Mouse (Mus musculus) heart, embryonic 11.5 days (tissue): ENCODE measurements around the gene Mark2. TPM values are rescaled to one million over a fixed set of nuclear protein-coding genes. Genes with fewer than 3 reads are reported as not detected.

Experiments
- ATAC-seq: fragments of 200-750 bp; cut with Nextera tagmentation; replicated peaks from 2 replicates; pipeline ENCODE4 v1.8.0; 2017; ENCODE audit warnings: moderate library complexity; ENCODE audit not compliant: insufficient number of reproducible peaks, low FRiP score, low TSS enrichment
- H3K27ac ChIP-seq: fragments of 300-500 bp; sonication (generic); 2 replicates; pipeline ENCODE4 v1.5.1; 2014; ENCODE audit warnings: mild to moderate bottlenecking, low read depth, low read length
- H3K27me3 ChIP-seq: fragments of 300-500 bp; sonication (generic); 2 replicates; pipeline ENCODE4 v1.6.1; 2014; ENCODE audit warnings: mild to moderate bottlenecking, low read length, mixed read lengths; ENCODE audit not compliant: control insufficient read depth, insufficient read depth
- H3K36me3 ChIP-seq: fragments of 300-500 bp; sonication (generic); 2 replicates; pipeline ENCODE4 v1.6.1; 2014; ENCODE audit warnings: mild to moderate bottlenecking, low read length, moderate library complexity, mixed read lengths; ENCODE audit not compliant: control insufficient read depth, insufficient read depth
- H3K4me1 ChIP-seq: fragments of 300-500 bp; sonication (generic); 2 replicates; pipeline ENCODE4 v1.6.1; 2014; ENCODE audit warnings: low read length; ENCODE audit not compliant: control insufficient read depth, insufficient read depth
- H3K4me2 ChIP-seq: fragments of 300-500 bp; sonication (generic); 2 replicates; pipeline ENCODE4 v1.6.1; 2014; ENCODE audit warnings: mild to moderate bottlenecking, moderate library complexity
- H3K4me3 ChIP-seq: fragments of 300-500 bp; sonication (generic); 2 replicates; pipeline ENCODE4 v1.5.1; 2014; ENCODE audit warnings: low read depth, low read length
- H3K9ac ChIP-seq: fragments of 300-500 bp; sonication (generic); 2 replicates; pipeline ENCODE4 v1.6.1; 2014; ENCODE audit warnings: mild to moderate bottlenecking, low read depth, low read length, moderate library complexity
- H3K9me3 ChIP-seq: fragments of 300-500 bp; sonication (generic); replicated peaks from 2 replicates; pipeline ENCODE4 v1.6.1; 2016; ENCODE audit warnings: low read length; ENCODE audit not compliant: control insufficient read depth
- WGBS: fragments of 180-500 bp; shearing (Covaris S2); extraction: QIAGEN DNeasy Blood & Tissue Kit; methylation state at CpG from one replicate; pipeline ENCODE4 v1.1.7; 2014; ENCODE audit not compliant: insufficient replicate concordance; 5-methylcytosine and 5-hydroxymethylcytosine counted together
- polyA plus RNA-seq: library from polyadenylated mRNA; unstranded; fragments of >200 nt; fragmentation: Nextera tagmentation; extraction: Ambion mirVana; gene quantifications from 2 replicates; pipeline ENCODE4 v1.2.1, GENCODE M21; 2014

Gene Mark2
- polyA plus RNA-seq, 1 experiment from 2014 or later, result 34.5 TPM

DNA sequence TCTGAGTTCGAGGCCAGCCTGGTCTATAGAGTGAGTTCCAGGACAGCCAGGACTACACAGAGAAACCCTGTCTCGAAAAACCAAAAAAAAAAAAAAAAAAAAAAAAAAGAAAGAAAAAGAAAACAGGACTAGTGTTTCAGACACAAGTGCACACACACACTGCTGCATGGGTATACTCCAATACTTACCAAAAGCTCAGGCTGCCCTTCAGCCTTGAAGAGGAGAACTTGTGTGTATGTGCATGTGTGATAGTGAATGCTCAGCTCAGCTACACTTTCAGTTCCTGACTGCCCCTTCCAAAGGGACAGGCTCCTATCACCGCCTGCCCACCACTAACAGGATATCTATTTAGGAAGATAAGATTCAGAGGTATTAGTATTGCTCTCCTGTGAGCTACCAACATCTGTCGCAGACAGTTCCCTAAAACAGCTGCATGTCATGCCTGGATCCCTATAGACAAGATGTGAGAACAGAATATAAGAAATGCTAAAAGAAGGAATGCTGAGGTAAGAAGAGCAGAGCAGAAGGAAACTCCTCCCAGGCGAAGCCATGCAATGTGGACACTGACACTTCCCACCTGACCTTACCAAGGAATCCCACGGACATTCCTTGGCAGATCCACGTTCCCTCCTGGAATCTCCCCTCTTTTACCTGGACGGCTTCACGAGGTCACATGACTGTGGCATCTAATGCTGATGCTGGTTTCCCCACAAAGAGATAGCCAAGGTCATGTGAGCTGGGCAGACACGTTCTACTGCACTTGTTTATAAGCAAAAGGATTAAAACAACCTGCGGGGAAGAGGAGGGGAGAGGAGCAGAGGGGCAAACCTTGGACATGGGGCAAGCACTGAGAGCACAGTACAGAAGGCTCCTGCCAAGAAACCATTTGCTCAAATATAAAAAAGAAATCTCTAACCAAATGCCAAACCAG is 36.0 kb downstream of the Mark2 start:
- H3K27me3 ChIP-seq, result no peaks in the 10 kb centered on the region
- no peak overlapping the region for H3K4me2 ChIP-seq
- no peaks in the 10 kb centered on the region for H3K9me3 ChIP-seq
- no peak overlapping the region for H3K4me3 ChIP-seq
- peaks cover 58% of the 10 kb centered on the region for H3K4me1 ChIP-seq
- no peak for ATAC-seq
- H3K36me3 ChIP-seq, result no peaks in the 10 kb centered on the region
- WGBS, result 49% methylated on average over 10 of the region's 11 CpGs
- no peak overlapping the region; the same call in 1 of the 2 replicates for H3K27ac ChIP-seq
- H3K9ac ChIP-seq, result 0 out of 2 replicates have a peak overlapping the region, but pooled peaks have one; percentile 18

DNA sequence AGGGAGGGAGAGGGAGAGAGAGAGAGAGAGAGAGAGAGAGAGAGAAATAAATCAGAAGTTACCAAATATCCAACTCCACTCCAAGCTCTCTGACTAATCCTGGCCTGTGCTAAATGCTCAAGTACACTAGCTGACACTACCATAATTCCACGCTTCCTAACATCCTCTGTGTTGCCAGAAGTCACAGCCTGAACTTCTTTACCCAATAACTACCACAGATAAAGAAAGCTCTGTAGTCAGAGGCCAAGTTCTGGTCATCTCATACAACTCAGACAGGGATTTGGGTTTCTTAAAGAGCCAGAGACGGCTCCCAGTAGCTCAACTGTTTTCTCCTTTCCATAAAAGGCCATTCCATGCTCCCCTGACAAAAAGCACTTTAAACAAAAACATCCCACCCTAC is 36.9 kb downstream of the Mark2 start:
- peaks cover 50% of the 10 kb centered on the region for H3K4me1 ChIP-seq
- ATAC-seq, result no peak
- no peaks in the 10 kb centered on the region for H3K27me3 ChIP-seq
- H3K36me3 ChIP-seq, result no peaks in the 10 kb centered on the region
- no peaks in the 10 kb centered on the region for H3K9me3 ChIP-seq
- H3K27ac ChIP-seq, result no peak overlapping the region
- H3K4me2 ChIP-seq, result no peak overlapping the region
- WGBS, result 68% methylated on average over 2 of the region's 2 CpGs
- H3K9ac ChIP-seq, result no peak overlapping the region
- H3K4me3 ChIP-seq, result no peak overlapping the region

DNA sequence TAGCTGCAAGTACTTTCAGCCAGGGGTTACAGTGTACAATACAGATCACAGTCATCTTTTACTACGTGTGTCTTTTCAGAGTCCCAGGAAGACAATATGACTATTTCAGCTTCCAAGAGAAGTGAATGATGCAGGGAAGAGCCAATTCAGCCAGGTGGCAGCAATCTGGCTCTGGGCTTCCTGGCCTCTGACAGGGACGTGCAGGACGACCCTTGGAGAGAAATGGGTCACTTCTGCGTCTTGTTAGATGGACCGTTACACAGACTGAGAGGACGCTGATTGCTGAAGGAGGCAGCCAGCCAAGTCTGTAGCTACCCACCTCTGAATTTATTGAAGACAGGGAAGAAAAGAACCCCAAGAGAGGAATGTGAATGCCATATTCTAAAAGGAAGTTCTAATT is 37.9 kb downstream of the Mark2 start:
- Histone ChIP-seq H3K36me3 (no peaks in the 10 kb centered on the region), H3K4me3 (no peak overlapping the region), H3K4me2 (no peak overlapping the region), H3K27ac (no peak overlapping the region), H3K27me3 (no peaks in the 10 kb centered on the region), H3K9me3 (no peaks in the 10 kb centered on the region), H3K4me1 (peaks cover 43% of the 10 kb centered on the region), H3K9ac (no peak overlapping the region)
- no peak for ATAC-seq
- 73% methylated on average over 6 of the region's 6 CpGs for WGBS

DNA sequence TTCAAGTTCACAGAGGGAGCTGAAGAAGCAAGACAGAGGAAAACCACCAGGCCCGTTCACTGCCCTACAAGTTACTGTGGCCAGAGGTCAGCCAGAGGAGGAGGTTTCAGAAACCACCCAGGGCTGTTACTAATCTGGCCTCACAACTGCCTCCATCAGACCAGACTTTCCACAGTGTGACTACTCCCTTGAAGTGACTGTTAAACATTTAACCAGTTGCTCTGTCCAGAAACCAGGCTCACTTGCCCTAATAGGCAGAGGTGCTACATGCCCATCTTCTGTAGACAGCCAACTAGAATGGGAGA is 39.2 kb downstream of the Mark2 start:
- no peak overlapping the region for H3K27ac ChIP-seq
- peaks cover 32% of the 10 kb centered on the region for H3K4me1 ChIP-seq
- WGBS, result 94% methylated on average over 1 of the region's 1 CpGs

DNA sequence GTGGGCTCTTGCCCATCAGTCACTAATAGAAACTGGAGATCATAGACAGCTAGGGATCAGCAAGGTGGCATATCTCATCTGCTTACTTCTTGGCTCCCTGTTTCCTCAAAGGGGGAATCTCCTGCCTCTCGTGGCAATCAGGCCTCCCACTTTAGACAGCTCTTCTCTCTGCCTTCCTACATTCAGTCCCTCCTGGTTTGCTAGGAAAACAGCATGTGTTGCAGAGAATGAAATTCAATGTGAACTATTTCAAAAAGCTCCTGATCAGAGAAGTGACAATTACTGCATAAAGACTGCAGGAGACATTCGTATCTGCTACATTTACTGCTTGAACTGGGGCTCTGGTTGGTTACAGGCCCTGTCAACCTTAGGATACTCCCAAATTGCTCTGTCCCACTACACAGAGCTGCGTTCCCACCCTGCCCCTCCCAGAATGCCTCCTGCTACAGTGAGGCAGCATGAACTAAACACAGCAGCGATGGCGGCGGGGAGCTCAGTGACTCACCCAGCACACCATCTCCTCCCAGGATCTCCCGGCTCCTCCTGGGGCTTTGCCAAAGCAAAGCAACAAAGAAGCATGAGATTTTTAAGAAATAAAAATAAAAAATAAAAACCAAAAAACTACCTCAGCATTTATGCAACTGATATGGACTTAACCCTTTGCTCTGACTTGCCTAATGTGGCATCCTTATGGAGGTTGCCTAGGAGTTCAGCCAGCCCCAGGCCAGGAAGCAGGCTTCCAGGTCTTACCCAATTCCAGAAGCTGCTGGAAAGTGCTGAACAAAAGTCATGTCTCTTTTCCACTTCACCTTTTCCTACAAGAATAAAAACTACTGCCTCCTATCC is 39.8 kb downstream of the Mark2 start:
- Histone ChIP-seq H3K27me3 (no peaks in the 10 kb centered on the region), H3K27ac (no peak overlapping the region), H3K4me2 (no peak overlapping the region), H3K36me3 (no peaks in the 10 kb centered on the region; the same call in 1 of the 2 replicates), H3K4me3 (no peak overlapping the region), H3K4me1 (peaks cover 26% of the 10 kb centered on the region), H3K9ac (0 out of 2 replicates have a peak overlapping the region, but pooled peaks have one; percentile 22), H3K9me3 (no peaks in the 10 kb centered on the region)
- no peak for ATAC-seq
- 68% methylated on average over 7 of the region's 7 CpGs for WGBS

More for the DNA sequence above, 39.2 kb downstream of the Mark2 start:
- no peak for ATAC-seq
- Histone ChIP-seq H3K4me2 (no peak overlapping the region), H3K27me3 (no peaks in the 10 kb centered on the region), H3K9me3 (no peaks in the 10 kb centered on the region), H3K36me3 (no peaks in the 10 kb centered on the region; the same call in 1 of the 2 replicates), H3K4me3 (no peak overlapping the region), H3K9ac (no peak overlapping the region)

DNA sequence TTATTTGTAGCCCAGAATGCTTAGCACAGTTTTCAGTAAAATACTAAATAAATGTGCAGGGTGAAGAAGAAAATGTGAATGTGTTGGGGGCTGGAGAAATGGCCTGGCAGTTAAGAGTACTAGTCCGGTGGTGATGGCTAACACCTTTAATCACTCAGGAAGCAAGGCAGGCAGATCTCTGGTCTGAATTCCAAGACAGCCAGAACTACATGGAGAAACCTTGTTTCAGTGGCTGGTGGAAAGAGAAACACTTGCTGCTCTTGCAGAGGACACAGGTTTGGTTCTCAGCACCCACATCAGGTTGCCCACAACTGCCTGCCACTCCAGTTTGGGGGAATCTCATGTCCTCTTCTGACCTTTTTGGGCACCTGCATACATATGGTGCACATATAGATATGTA is 41.6 kb downstream of the Mark2 start:
- H3K27ac ChIP-seq, result no peak overlapping the region
- H3K4me2 ChIP-seq, result no peak overlapping the region
- peaks cover 22% of the 10 kb centered on the region for H3K4me1 ChIP-seq
- no peaks in the 10 kb centered on the region; the same call in 1 of the 2 replicates for H3K36me3 ChIP-seq
- H3K4me3 ChIP-seq, result no peak overlapping the region
- no peak for ATAC-seq
- H3K9ac ChIP-seq, result no peak overlapping the region
- WGBS, result 81% methylated on average over 1 of the region's 1 CpGs
- no peaks in the 10 kb centered on the region for H3K27me3 ChIP-seq
- no peaks in the 10 kb centered on the region for H3K9me3 ChIP-seq

DNA sequence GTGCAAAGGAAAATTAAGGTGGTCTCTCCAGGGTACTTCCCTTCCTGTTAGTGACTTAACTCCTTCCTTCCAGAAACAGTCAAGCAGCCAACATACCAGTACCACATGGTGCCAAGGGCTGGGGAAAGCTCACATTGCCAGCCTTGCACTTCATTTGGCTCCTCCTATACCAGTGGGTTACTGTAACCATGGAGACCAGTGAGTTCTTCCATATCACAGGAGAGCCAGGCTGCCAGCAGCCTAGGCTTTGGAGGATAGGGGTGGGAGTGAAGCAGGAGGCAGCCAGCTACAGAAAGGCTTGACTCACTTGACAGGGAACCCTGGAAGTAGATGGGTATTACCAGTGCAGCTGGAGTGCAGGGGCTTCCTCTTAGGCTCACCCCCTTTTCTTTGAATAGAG is 42.6 kb downstream of the Mark2 start:
- no peak overlapping the region for H3K4me3 ChIP-seq
- 0 out of 2 replicates have a peak overlapping the region, but pooled peaks have one; percentile 54 for H3K27ac ChIP-seq
- H3K9me3 ChIP-seq, result no peaks in the 10 kb centered on the region
- peaks cover 29% of the 10 kb centered on the region for H3K4me1 ChIP-seq
- H3K27me3 ChIP-seq, result no peaks in the 10 kb centered on the region
- H3K4me2 ChIP-seq, result no peak overlapping the region
- no peaks in the 10 kb centered on the region; the same call in 1 of the 2 replicates for H3K36me3 ChIP-seq
- no peak for ATAC-seq
- no peak overlapping the region for H3K9ac ChIP-seq

DNA sequence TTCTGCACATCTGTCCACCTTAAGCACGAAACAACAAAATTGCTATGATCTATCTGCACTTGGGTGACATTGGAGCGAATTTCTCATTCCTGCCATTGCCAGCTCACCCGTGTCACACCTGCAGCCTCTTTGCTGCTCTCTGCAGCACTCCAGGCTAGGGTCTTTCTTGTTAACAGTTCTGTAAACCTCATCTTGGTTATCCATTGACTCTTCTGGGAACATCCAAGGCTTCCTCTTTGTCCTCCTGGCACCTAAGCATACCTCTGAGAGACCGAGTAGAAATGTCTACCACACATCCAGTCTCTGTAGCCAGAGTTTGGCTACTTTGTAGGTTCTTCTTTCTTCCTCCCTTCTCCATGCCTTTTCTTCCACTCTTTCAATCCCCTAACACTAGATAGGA is 45.7 kb downstream of the Mark2 start:
- WGBS, result 74% methylated on average over 4 of the region's 4 CpGs
- H3K4me2 ChIP-seq, result peak overlapping the region; percentile 54; the same call in 1 of the 2 replicates
- H3K4me3 ChIP-seq, result no peak overlapping the region
- no peaks in the 10 kb centered on the region for H3K27me3 ChIP-seq
- no peaks in the 10 kb centered on the region; the same call in 1 of the 2 replicates for H3K36me3 ChIP-seq
- H3K4me1 ChIP-seq, result peaks cover 40% of the 10 kb centered on the region
- no peaks in the 10 kb centered on the region for H3K9me3 ChIP-seq
- no peak for ATAC-seq
- no peak overlapping the region for H3K9ac ChIP-seq
- peak overlapping the region; percentile 62 for H3K27ac ChIP-seq
